Mouse (Mus musculus) heart, adult 2 months (tissue): ENCODE results near the gene Kazn. TPM values are rescaled to one million over a fixed set of nuclear protein-coding genes. Genes with fewer than 3 reads are reported as not detected.
A peak's percentile ranks its signal among the peaks of the same experiment; 100 is the strongest.

ENCODE experiments used
- DNase-seq, 2 experiments: peaks; one replicate each; pipeline ENCODE4 v3.0.0; 2021
- H3K27ac ChIP-seq: fragments of 200-600 bp; 2 replicates; pipeline ENCODE4 v1.8.1; 2022
- H3K27me3 ChIP-seq: fragments of 200-500 bp; 2 replicates; pipeline ENCODE4 v1.6.1; 2012; ENCODE audit warnings: mild to moderate bottlenecking, low read length, inconsistent platforms, mixed read lengths; ENCODE audit not compliant: control insufficient read depth, insufficient read depth
- H3K36me3 ChIP-seq: fragments of 200-500 bp; 2 replicates; pipeline ENCODE4 v1.6.1; 2012; ENCODE audit warnings: low read length, inconsistent platforms; ENCODE audit not compliant: control insufficient read depth, insufficient read depth
- H3K4me1 ChIP-seq: fragments of 200-500 bp; 2 replicates; pipeline ENCODE4 v1.6.1; 2011; ENCODE audit warnings: low read length; ENCODE audit not compliant: control insufficient read depth, insufficient read depth
- H3K4me3 ChIP-seq: fragments of 200-600 bp; 2 replicates; pipeline ENCODE4 v1.8.1; 2022
- H3K79me2 ChIP-seq: fragments of 200-500 bp; replicated peaks from 2 replicates; pipeline ENCODE4 v1.6.1; 2012; ENCODE audit warnings: mild to moderate bottlenecking, inconsistent platforms, low read length, moderate library complexity, mixed read lengths; ENCODE audit not compliant: control insufficient read depth, insufficient read depth
- H3K9ac ChIP-seq: fragments of 200-500 bp; 2 replicates; pipeline ENCODE4 v1.6.1; 2012; ENCODE audit warnings: low read depth, mild to moderate bottlenecking, control low read depth, inconsistent platforms, low read length, mixed read lengths
- CTCF ChIP-seq: fragments of 200-600 bp; IDR thresholded peaks from 2 replicates; pipeline ENCODE4 v1.8.1; 2022; ENCODE audit warnings: antibody characterized with exemption, mild to moderate bottlenecking, moderate library complexity
- EP300 ChIP-seq: fragments of 200-500 bp; IDR thresholded peaks from 2 replicates; pipeline ENCODE4 v1.6.1; 2011; ENCODE audit warnings: low read depth, low read length, control low read depth; ENCODE audit not compliant: insufficient read depth
- POLR2A ChIP-seq: fragments of 200-500 bp; IDR thresholded peaks from 2 replicates; pipeline ENCODE4 v1.6.1; 2011; ENCODE audit warnings: mild to moderate bottlenecking, low read depth, low read length, control low read depth; ENCODE audit not compliant: insufficient read depth
- WGBS: fragments of 180-500 bp; shearing (Covaris S2); methylation state at CpG from one replicate; pipeline ENCODE4 v1.1.7; 2018; 5-methylcytosine and 5-hydroxymethylcytosine counted together
- intact Hi-C: fragments of 180-260 bp; cut with DNase I; formaldehyde crosslinking; loops from one replicate; pipeline ENCODE4 v1.15.1; 2025
- long read RNA-seq: library from polyadenylated mRNA; stranded (forward); transcript quantifications from one replicate; pipeline ENCODE4 v2.0.0, GENCODE M21; 2021
- polyA plus RNA-seq: library from polyadenylated mRNA; depleted of rRNA; stranded (reverse); fragments of >200 nt; gene quantifications from 2 replicates; pipeline ENCODE4 v1.2.3, GENCODE M21; 2012; rRNA removed
- total RNA-seq, 2 experiments: library from RNA; stranded (reverse); gene quantifications; 2 replicates each; pipeline ENCODE4 v1.2.3; 2021

Kazn gene
- total RNA-seq (1 to 10 TPM; 2.4 to 3.4 TPM), polyA plus RNA-seq (3.8 and 5.7 TPM in 2 replicates)
- long read RNA-seq, partial matches to known transcripts = 0 of 14 reads
- long read RNA-seq, other reads (novel, unspliced or antisense) = 13 of 14 reads

GRCm38 (mm10) chr4:142239240-142240126 is at the start of gene Kazn:
Gene Kazn, minus strand, starts transcription at chr4:142239401.
- Histone ChIP-seq H3K79me2 (no peaks in the 10 kb centered on the region), H3K4me3 (peak within 1 kb of the TSS; percentile 86), H3K9ac (peak within 1 kb of the TSS; percentile 87), H3K4me1 (peaks cover 12% of the 10 kb centered on the region), H3K36me3 (no peaks in the 10 kb centered on the region), H3K27ac (peak within 1 kb of the TSS; percentile 58), H3K27me3 (no peaks in the 10 kb centered on the region)
- peak; percentile 86 to 91 for DNase-seq
- intact Hi-C loops = loop anchor here (2.0 kb wide), 2 partner anchors 73 to 87 kb away; no protein-coding TSS in a partner anchor
- no peak for TF ChIP-seq POLR2A
- TF ChIP-seq EP300 = 0 out of 2 replicates have a peak, but pooled peaks have one; percentile 15
- 11% methylated on average over 46 of the region's 46 CpGs for WGBS

GRCm38 (mm10) chr4:142285471-142285870 is 46.3 kb upstream of the Kazn start:
- Histone ChIP-seq H3K36me3 (no peaks in the 10 kb centered on the region), H3K27me3 (no peaks in the 10 kb centered on the region), H3K27ac (no peak overlapping the region), H3K9ac (no peak overlapping the region), H3K79me2 (no peaks in the 10 kb centered on the region), H3K4me3 (no peak overlapping the region), H3K4me1 (no peaks in the 10 kb centered on the region)
- intact Hi-C loops = no loop called here
- DNase-seq = no peak
- 59% methylated on average over 2 of the region's 2 CpGs for WGBS
- TF ChIP-seq POLR2A (no peak), CTCF (no peak), EP300 (no peak)

- 44% methylated on average over 5 of the region's 5 CpGs for WGBS
- intact Hi-C loops = no loop called here
- TF ChIP-seq CTCF (no peak), EP300 (no peak), POLR2A (no peak)
- DNase-seq = no peak
- H3K4me1 ChIP-seq = no peaks in the 10 kb centered on the region
- H3K36me3 ChIP-seq = no peaks in the 10 kb centered on the region
- no peak overlapping the region for H3K27ac ChIP-seq
- H3K4me3 ChIP-seq = no peak overlapping the region
- no peaks in the 10 kb centered on the region for H3K27me3 ChIP-seq
- H3K9ac ChIP-seq = no peak overlapping the region
- no peaks in the 10 kb centered on the region for H3K79me2 ChIP-seq
Observed at GRCm38 (mm10) chr4:142283867-142284266, 44.7 kb upstream of the Kazn start.

GRCm38 (mm10) chr4:142278197-142278575 is 39.0 kb upstream of the Kazn start:
- Histone ChIP-seq H3K27me3 (no peaks in the 10 kb centered on the region; the same call in 1 of the 2 replicates), H3K79me2 (no peaks in the 10 kb centered on the region), H3K4me1 (no peaks in the 10 kb centered on the region; the same call in 1 of the 2 replicates), H3K9ac (no peak overlapping the region), H3K27ac (no peak overlapping the region), H3K4me3 (no peak overlapping the region), H3K36me3 (no peaks in the 10 kb centered on the region)
- intact Hi-C loops = no loop called here
- no peak for DNase-seq
- WGBS = 71% methylated on average over 6 of the region's 6 CpGs
- TF ChIP-seq POLR2A (no peak), EP300 (no peak), CTCF (no peak)

GRCm38 (mm10) chr4:142277481-142278196 is 38.4 kb upstream of the Kazn start:
- Histone ChIP-seq H3K9ac (no peak overlapping the region), H3K79me2 (no peaks in the 10 kb centered on the region), H3K27me3 (peaks cover 2% of the 10 kb centered on the region; the same call in 1 of the 2 replicates), H3K4me3 (no peak overlapping the region), H3K36me3 (no peaks in the 10 kb centered on the region), H3K4me1 (no peaks in the 10 kb centered on the region; the same call in 1 of the 2 replicates), H3K27ac (no peak overlapping the region)
- 19% methylated on average over 20 of the region's 20 CpGs for WGBS
- intact Hi-C loops = no loop called here
- peak in 1 of 2 experiments; percentile 14 for DNase-seq
- TF ChIP-seq EP300 = no peak
